Mouse (Mus musculus) ovary, postnatal 10 days (tissue): ENCODE data around the gene Polg.

Source experiments
- DNase-seq: peaks from one replicate; pipeline ENCODE4 v3.0.0; 2022; ENCODE audit warnings: low spot score

Polg gene

DNA sequence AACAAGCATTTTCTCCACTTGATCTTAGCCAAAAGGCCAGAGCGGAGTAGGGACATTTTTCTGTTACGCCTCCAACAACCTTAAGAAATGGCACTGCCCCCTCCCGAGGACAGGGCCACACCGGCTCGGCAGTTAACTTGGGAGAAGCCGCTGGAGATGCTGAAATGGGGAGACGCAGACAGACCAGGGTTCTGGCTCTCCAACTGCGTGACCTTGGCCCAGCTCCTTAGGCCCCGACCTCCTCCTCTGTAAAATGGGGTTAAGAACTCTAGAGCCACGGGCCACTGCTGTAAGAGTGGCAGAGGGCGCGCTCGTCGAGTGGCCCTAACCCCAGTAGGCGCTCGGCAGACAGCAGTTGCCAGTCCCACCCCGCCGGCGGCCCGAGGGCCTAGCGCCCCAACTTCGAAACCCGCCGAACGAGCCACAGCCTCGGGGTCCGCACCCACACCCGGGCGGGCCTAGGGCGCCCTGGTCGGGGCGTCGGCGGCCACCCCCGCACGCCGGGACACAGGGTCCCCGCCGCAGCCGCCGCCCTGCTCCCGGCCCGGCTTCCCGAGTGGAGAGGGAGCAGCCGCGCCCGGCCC, 609 bp downstream of the Polg start:
- DNase-seq = peak; percentile 37

DNA sequence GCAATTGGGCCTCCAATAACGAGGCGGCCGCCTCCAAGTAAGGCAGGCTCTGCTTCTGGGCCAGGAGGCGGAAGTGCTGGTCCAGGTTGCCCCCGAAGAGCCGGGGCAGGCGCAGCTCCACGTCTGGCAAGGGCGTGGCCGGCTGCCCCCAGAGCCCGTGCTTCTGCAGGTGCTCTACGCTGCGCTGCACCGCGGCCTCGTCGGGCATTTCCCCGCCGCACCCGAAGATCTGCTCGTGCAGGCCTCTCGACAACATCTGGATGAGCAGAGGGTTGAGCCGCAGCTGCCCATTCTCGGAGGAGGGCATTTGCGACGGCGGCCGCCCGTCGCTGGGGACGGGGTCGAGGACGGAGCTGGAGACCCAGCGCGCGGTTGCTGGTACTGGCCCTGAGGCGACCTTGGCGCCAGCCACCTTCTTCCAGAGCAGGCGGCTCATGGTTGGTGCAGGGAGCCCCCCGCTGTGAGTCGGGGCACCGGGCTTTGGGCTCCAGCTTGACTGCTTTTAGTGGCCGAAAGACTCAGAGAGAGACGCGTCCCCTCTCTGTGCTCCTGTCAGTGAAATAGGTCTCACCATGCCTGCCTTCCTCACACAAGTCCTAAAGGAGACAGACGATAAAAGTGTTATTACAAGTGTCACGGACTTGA, 1.3 kb downstream of the Polg start:
- no peak for DNase-seq

DNA sequence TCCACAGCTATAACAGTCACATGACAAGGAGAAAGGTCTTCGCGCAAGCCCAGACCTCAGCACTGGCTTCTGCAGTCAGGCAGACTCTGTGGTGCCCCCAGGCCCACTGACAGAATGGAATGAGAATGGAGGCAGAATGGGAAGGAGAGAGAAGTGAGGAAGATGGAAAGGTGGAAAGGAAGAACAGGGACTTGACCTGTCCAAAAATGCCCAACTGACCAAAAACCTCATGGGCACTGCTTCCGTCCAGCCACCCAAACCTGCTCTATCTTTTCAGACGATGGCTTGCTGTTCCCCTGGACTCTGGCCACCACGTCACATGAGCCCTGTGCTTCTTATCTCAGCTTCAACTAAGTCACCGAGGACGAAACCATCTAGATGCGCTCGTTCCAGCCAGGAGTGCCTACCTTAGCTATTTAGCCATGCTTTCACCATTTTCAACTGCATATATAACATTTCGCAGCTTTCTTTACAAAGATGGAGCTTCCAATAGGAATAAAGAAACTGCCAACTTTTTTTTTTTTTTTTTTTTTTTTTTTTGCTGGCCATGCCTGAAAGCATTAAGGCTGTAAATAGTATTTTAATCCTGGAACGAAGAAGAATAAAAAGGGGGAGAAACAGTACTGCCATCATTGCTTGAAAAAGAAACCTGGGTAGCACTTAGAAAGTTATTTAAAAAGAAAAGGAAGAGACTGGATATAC, 2.6 kb downstream of the Polg start:
- DNase-seq = no peak

DNA sequence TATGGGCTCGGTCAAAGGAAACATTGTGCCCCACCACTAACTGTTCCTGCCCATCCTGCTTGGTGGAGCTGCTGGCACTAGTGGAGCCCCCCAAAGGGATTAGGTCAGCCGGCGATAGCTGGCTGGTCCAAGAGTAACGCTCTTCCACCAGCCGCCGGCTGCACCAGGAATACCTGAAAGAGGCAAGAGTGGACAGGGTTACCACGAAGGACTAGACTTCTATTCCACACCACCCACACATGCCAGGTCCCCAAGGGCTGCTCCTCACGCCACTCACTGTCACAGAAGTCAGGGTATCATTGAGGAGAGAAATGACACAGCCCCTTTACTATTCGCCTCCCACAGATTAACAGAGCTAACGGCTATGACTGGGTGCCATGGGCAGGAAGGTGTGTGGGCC, 4.4 kb downstream of the Polg start:
- DNase-seq = no peak

GRCm38 (mm10) chr7:79447486-79447885, 18.7 kb downstream of the Polg start:
- no peak for DNase-seq

GRCm38 (mm10) chr7:79447048-79447447, 19.1 kb downstream of the Polg start:
- DNase-seq = no peak

GRCm38 (mm10) chr7:79440035-79440434, 26.1 kb downstream of the Polg start:
- no peak for DNase-seq

- no peak for DNase-seq
Observed at GRCm38 (mm10) chr7:79428243-79428642, 37.9 kb downstream of the Polg start.

DNA sequence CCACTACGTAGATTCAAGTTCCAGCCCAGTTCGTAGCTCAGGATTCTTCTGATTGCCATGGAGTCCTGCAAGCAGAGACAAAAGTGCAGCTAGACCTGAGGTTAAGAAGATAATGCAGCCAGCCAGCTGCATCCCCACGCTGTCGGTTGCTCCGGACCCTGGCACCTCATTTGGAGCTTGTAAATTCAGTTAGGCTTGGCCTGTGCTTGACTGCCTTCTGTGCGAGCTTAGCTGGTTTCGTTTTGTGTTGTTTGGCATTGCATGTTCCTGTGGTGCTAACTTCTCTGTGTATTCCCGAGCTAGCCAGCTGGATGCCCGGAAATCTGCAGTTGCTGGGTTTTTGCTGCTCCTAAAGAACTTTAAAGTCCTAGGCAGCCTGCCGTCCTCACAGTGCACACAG, 40.4 kb downstream of the Polg start:
- DNase-seq = no peak

- DNase-seq = no peak
Observed at GRCm38 (mm10) chr7:79422876-79423275, 43.3 kb downstream of the Polg start.

DNA sequence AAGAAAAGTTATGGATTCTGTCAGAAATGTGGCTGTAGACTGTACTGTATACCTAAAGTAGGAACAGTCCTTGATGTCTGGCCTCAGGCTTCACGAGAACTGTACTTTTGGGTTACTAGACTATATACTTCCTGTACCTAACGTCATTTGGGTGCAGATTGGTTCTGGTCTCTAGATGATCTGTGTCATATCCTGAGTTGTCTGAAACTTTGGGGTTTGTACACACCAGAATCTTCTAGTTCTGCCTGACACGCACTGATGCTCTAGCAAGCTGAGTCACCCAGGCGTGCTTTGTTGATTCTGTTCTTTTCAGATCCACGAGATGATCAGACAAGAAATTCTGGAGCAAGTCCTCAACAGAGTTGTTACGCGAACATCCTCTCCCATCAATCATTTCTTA, 46.2 kb downstream of the Polg start:
- no peak for DNase-seq

DNA sequence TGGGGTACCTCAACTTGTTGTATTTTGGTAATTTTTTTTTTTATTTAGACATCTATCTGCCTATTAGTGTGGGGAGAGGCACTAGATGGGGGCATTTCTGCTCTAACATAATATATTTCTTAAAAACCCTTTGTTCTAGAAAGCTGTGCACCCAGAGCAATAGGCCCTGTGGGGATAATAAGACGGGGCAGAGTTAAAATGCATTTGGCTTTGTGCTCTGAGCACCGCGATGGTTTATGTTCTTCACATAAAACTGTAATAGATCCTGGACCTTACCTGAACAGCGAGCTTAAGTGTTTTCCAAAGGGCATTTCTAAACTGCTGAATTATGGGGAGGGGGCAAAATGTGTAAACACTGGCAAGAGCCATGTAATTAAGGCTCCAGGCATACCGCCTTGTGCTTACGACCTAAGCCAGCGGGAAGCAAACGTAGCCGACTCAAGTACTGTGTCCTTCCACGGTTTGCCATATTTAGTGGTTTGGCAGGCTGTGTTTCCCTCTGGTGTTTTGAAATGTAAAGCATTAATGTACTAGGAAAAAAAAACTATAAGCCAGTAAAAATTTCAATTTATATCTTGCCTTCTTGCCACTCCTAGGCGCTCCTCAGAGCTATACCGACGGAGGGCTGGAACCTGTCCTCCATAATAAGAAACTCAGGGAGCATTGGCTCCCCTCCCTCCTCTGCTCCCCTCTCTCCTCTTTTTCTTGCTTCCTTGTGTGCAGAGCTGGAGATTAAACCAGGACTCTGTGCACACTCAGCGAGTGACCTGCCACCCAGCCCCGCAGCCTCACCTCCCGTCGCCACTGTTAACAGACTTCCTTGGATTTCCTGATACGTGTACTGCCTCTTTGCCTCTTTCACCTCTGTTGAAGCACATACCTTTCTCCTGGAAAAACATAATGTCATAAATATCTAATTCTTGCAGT, 51.5 kb downstream of the Polg start:
- no peak for DNase-seq

- DNase-seq = no peak
Observed at GRCm38 (mm10) chr7:79400296-79400695, 65.9 kb downstream of the Polg start.

GRCm38 (mm10) chr7:79398971-79399370, 67.2 kb downstream of the Polg start:
- no peak for DNase-seq

- no peak for DNase-seq
Observed at GRCm38 (mm10) chr7:79398426-79398825, 67.7 kb downstream of the Polg start.

DNA sequence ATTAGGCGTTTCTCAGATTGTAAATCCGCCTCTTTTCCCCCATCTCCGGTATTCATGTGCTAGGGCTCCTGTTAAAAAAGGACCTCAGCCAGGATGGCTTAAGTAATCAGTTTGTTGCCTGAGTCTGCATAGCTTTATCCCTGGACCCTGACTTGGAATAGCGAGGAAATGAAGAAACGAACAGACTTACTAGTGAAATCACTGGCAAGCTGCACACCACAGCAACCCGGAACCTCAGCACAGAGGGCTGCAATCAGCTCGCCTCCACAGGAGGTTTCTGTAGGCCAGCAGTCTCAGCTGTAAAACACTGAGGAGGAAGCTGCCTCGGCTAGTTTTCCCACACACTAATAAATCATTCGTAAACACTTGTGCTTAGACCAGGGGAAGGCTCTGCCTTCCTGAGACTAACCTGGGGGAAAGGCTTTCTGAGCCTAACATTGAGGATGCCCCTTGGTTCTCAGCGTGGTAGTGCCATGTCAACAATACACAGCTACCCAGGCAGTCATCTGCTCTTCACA, 68.7 kb downstream of the Polg start:
- no peak for DNase-seq
